Mouse (Mus musculus): ENCODE results near the gene Cxcr5.

- TF ChIP-seq CTCF (IDR thresholded peaks at IDR 0.05; ENCODE audit: low read depth): no peak
- no peak for TF ChIP-seq EP300 (optimal IDR thresholded peaks at IDR 0.05)
Measured at GRCm38 (mm10) chr9:44508124-44508619, 53.5 kb downstream of the Cxcr5 start.
